Mouse (Mus musculus) heart, adult 9 months (tissue): ENCODE data around the gene Clrn2.
A peak's percentile ranks its signal among the peaks of the same experiment; 100 is the strongest.

ENCODE experiments used
- DNase-seq, 2 experiments: peaks; one replicate each; pipeline ENCODE4 v3.0.0; 2022; ENCODE audit warnings: low spot score in 2 of 2

Gene Clrn2

GRCm38 (mm10) chr5:45449831-45450716 is 3.5 kb upstream of the Clrn2 start, which contains the start of gene Qdpr:
Qdpr (minus strand) TSS chr5:45450236.
- peak; percentile 95 to 97 for DNase-seq

GRCm38 (mm10) chr5:45454456-45454855 is 905 bp downstream of the Clrn2 start:
- DNase-seq: no peak

GRCm38 (mm10) chr5:45472880-45473450 is 19.4 kb downstream of the Clrn2 start:
- DNase-seq: no peak

GRCm38 (mm10) chr5:45473521-45473920 is 20.0 kb downstream of the Clrn2 start:
- no peak for DNase-seq

- DNase-seq: peak in 1 of 2 experiments; percentile 49
These were observed 20.7 kb downstream of the Clrn2 start for GRCm38 (mm10) chr5:45474215-45474614.

GRCm38 (mm10) chr5:45474758-45475157 is 21.2 kb downstream of the Clrn2 start:
- no peak for DNase-seq

GRCm38 (mm10) chr5:45475771-45476170 is 22.2 kb downstream of the Clrn2 start:
- DNase-seq: no peak

GRCm38 (mm10) chr5:45476288-45476687 is 22.7 kb downstream of the Clrn2 start:
- DNase-seq: no peak

- no peak for DNase-seq
These were observed 24.1 kb downstream of the Clrn2 start for GRCm38 (mm10) chr5:45477601-45478000.

- DNase-seq: no peak
These were observed 26.5 kb downstream of the Clrn2 start for GRCm38 (mm10) chr5:45480066-45480465.

- DNase-seq: no peak
These were observed 27.6 kb downstream of the Clrn2 start for GRCm38 (mm10) chr5:45481125-45481524.

GRCm38 (mm10) chr5:45482607-45483006 is 29.1 kb downstream of the Clrn2 start:
- no peak for DNase-seq

- DNase-seq: no peak
These were observed 30.1 kb downstream of the Clrn2 start for GRCm38 (mm10) chr5:45483654-45484053.

GRCm38 (mm10) chr5:45491776-45492175 is 38.2 kb downstream of the Clrn2 start:
- DNase-seq: no peak

- peak; percentile 98 to 99 for DNase-seq
These were observed 39.9 kb downstream of the Clrn2 start, which contains the start of gene Lap3 for GRCm38 (mm10) chr5:45493191-45494092. Lap3 (plus strand) TSS chr5:45493374.

- peak in 1 of 2 experiments; percentile 9 for DNase-seq
These were observed 40.7 kb downstream of the Clrn2 start for GRCm38 (mm10) chr5:45494093-45494755.

GRCm38 (mm10) chr5:45495429-45495975 is 42.0 kb downstream of the Clrn2 start:
- DNase-seq: no peak

- DNase-seq: no peak
These were observed 42.5 kb downstream of the Clrn2 start for GRCm38 (mm10) chr5:45496042-45496441.

- no peak for DNase-seq
These were observed 42.9 kb downstream of the Clrn2 start for GRCm38 (mm10) chr5:45496479-45496878.

GRCm38 (mm10) chr5:45496930-45497550 is 43.5 kb downstream of the Clrn2 start:
- no peak for DNase-seq

- DNase-seq: no peak
These were observed 44.0 kb downstream of the Clrn2 start for GRCm38 (mm10) chr5:45497564-45497963.
